Mouse (Mus musculus) liver, embryonic 15.5 days (tissue): ENCODE measurements around the gene Cul3. TPM values are rescaled to one million over a fixed set of nuclear protein-coding genes. Genes with fewer than 3 reads are reported as not detected.
"Not testable (repeated sequence)": the region's sequence is repeated elsewhere in the genome, so short reads cannot be mapped to it uniquely, and the experiment has no call there.

ENCODE experiments used
- ATAC-seq: fragments of 200-750 bp; cut with Nextera tagmentation; 2 replicates; pipeline ENCODE4 v1.8.0; 2017; ENCODE audit warnings: moderate number of reproducible peaks, mild to moderate bottlenecking, moderate library complexity; ENCODE audit not compliant: insufficient read depth
- H3K27ac ChIP-seq: fragments of 300-500 bp; sonication (generic); replicated peaks from 2 replicates; pipeline ENCODE4 v1.5.1; 2015; ENCODE audit warnings: mild to moderate bottlenecking, inconsistent platforms
- H3K27me3 ChIP-seq: fragments of 300-500 bp; sonication (generic); 2 replicates; pipeline ENCODE4 v1.6.1; 2015; ENCODE audit warnings: mild to moderate bottlenecking, inconsistent platforms
- H3K36me3 ChIP-seq: fragments of 300-500 bp; sonication (generic); replicated peaks from 2 replicates; pipeline ENCODE4 v1.6.1; 2015; ENCODE audit warnings: moderate library complexity, mild to moderate bottlenecking, inconsistent platforms
- H3K4me1 ChIP-seq: fragments of 300-500 bp; sonication (generic); replicated peaks from 2 replicates; pipeline ENCODE4 v1.6.1; 2015; ENCODE audit warnings: inconsistent platforms
- H3K4me2 ChIP-seq: fragments of 300-500 bp; sonication (generic); 2 replicates; pipeline ENCODE4 v1.6.1; 2015; ENCODE audit warnings: moderate library complexity, mild to moderate bottlenecking, inconsistent platforms
- H3K4me3 ChIP-seq: fragments of 300-500 bp; sonication (generic); replicated peaks from 2 replicates; pipeline ENCODE4 v1.5.1; 2015; ENCODE audit warnings: mild to moderate bottlenecking, inconsistent platforms
- H3K9ac ChIP-seq: fragments of 300-500 bp; sonication (generic); 2 replicates; pipeline ENCODE4 v1.6.1; 2015; ENCODE audit warnings: moderate library complexity, mild to moderate bottlenecking, inconsistent platforms
- H3K9me3 ChIP-seq: fragments of 300-500 bp; sonication (generic); replicated peaks from 2 replicates; pipeline ENCODE4 v1.6.1; 2016; ENCODE audit warnings: inconsistent platforms
- WGBS: fragments of 180-500 bp; shearing (Covaris S2); methylation state at CpG from one replicate; pipeline ENCODE4 v1.1.7; 2015; ENCODE audit warnings: mixed read lengths; ENCODE audit not compliant: insufficient replicate concordance; 5-methylcytosine and 5-hydroxymethylcytosine counted together
- polyA plus RNA-seq: library from polyadenylated mRNA; unstranded; fragments of >200 nt; fragmentation: Nextera tagmentation; extraction: Ambion mirVana; gene quantifications from 2 replicates; pipeline ENCODE4 v1.2.1, GENCODE M21; 2015

The Cul3 gene
- polyA plus RNA-seq, 1 experiment from 2014 or later = 13.1 TPM

DNA sequence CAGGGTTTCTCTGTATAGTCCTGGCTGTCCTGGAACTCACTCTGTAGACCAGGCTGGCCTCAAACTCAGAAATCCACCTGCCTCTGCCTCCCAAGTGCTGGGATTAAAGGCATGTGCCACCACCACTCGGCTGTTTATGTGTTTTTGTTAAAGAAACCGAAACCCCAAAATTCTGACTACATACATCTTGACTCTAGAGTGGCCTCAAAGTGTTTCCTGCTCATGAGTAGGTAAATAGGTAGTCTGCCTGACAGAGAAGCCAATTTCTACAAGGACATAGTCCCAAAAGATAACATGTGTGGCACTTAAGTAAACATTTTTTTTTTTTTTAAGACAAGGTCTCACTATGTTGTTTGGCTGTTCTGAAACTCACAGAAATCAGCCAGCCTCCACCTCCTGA lies 21.5 kb upstream of the Cul3 start:
- not testable (repeated sequence) for H3K4me1 ChIP-seq, ATAC-seq, H3K9ac ChIP-seq, H3K4me2 ChIP-seq, H3K9me3 ChIP-seq, H3K4me3 ChIP-seq, H3K27me3 ChIP-seq, H3K36me3 ChIP-seq, H3K27ac ChIP-seq
- WGBS = 50% methylated on average over 2 of the region's 2 CpGs

DNA sequence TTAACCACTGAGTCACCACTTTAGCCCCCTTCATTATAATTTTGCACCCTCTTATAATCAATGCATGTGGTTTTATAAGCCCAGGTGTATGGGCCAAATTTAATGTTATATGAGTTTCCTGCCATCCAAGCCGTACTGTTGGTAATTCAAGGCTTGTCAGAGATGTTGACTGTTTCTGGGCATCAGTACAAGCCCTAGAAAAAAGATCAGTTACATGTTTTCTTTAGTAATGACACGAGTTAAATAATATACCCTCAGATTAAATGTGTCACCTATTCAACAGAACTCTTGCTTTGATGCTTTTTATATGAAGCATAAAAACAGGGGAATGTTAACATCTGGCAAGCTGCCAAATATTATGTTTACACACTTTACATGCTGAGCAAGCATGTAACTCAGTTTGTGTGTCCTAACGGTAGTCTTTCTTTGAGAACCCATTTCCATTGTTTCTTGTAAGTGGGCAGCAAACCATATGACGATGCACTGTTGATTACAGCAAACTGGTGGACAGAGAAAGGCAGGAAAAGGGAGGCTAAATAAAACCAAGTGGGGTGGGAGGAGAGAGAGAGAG lies 19.8 kb upstream of the Cul3 start:
- WGBS = 47% methylated on average over 4 of the region's 4 CpGs
- Histone ChIP-seq H3K27me3 (no peaks in the 10 kb centered on the region), H3K9ac (no peak overlapping the region), H3K4me2 (no peak overlapping the region), H3K9me3 (no peaks in the 10 kb centered on the region), H3K36me3 (no peaks in the 10 kb centered on the region), H3K27ac (no peak overlapping the region), H3K4me3 (no peak overlapping the region), H3K4me1 (no peaks in the 10 kb centered on the region)
- no peak for ATAC-seq

GRCm38 (mm10) chr1:80340061-80340435 lies 232 bp downstream of the Cul3 start:
- Histone ChIP-seq H3K36me3 (no peaks in the 10 kb centered on the region), H3K4me1 (peaks cover 29% of the 10 kb centered on the region), H3K4me2 (peak overlapping the region; percentile 82), H3K27me3 (no peaks in the 10 kb centered on the region), H3K9me3 (no peaks in the 10 kb centered on the region), H3K27ac (peak overlapping the region; percentile 96), H3K9ac (peak overlapping the region; percentile 97), H3K4me3 (peak overlapping the region; percentile 98)
- peak; percentile 38 for ATAC-seq
- under 1% methylated on average over 59 of the region's 59 CpGs for WGBS

DNA sequence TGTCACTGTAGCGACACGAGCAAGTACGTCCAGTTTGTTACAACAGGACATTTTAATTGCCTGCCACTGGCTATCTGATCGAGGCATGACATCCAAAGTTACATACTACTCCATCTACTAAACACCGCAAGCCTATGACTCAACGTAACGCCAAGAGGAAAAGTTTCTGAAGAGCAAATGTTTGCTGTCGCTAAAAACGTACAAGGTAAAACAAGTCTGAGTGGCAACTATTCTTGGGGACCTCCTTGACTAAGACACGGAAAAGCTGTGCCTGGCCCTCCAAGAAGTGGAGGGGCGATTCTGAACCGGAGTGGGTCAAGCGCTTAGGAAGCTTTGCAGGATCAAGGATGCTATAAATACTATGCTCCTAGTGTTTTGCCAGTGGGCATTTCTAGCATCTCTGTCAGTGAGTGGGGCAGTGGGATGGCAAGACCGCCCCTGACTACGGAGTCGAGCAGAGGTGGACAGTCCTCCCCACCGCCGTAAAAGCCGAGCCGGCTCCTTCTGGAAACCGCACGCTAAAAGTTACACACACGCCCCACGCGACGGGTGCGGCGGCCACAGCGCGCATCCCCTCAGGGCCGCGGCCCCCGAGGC lies 757 bp downstream of the Cul3 start:
- no peak for ATAC-seq
- Histone ChIP-seq H3K4me1 (peaks cover 32% of the 10 kb centered on the region), H3K27ac (peak overlapping the region; percentile 96), H3K36me3 (no peaks in the 10 kb centered on the region), H3K9me3 (no peaks in the 10 kb centered on the region), H3K4me2 (peak overlapping the region; percentile 82), H3K9ac (peak overlapping the region; percentile 97), H3K27me3 (no peaks in the 10 kb centered on the region), H3K4me3 (peak overlapping the region; percentile 98)
- WGBS = under 1% methylated on average over 33 of the region's 33 CpGs

DNA sequence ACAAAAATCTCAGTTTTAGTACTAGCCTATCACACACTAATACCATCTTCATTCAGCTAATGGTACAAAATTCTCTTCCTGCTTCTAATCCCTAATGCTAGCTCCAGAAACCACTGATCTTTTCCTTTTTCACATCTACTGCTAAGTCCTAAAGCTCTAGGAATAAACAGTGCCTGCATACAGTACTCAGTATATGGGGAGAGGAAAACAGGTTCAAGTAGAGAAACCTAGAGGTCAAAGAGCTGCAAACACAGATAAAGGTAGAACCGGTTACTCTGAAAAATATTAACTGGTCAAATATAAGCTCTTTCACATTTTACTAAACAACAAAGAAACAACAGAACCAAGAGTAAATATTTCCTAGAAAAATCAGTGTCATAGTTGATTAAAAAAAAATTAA lies 1.9 kb downstream of the Cul3 start:
- Histone ChIP-seq H3K36me3 (no peaks in the 10 kb centered on the region), H3K4me2 (peak overlapping the region; percentile 82), H3K4me3 (peak overlapping the region; percentile 98), H3K27ac (0 out of 2 replicates have a peak overlapping the region, but pooled peaks have one; percentile 51), H3K9me3 (no peaks in the 10 kb centered on the region), H3K27me3 (no peaks in the 10 kb centered on the region), H3K9ac (0 out of 2 replicates have a peak overlapping the region, but pooled peaks have one; percentile 97), H3K4me1 (peaks cover 42% of the 10 kb centered on the region)
- ATAC-seq = no peak
- WGBS = 8% methylated on average over 1 of the region's 1 CpGs

DNA sequence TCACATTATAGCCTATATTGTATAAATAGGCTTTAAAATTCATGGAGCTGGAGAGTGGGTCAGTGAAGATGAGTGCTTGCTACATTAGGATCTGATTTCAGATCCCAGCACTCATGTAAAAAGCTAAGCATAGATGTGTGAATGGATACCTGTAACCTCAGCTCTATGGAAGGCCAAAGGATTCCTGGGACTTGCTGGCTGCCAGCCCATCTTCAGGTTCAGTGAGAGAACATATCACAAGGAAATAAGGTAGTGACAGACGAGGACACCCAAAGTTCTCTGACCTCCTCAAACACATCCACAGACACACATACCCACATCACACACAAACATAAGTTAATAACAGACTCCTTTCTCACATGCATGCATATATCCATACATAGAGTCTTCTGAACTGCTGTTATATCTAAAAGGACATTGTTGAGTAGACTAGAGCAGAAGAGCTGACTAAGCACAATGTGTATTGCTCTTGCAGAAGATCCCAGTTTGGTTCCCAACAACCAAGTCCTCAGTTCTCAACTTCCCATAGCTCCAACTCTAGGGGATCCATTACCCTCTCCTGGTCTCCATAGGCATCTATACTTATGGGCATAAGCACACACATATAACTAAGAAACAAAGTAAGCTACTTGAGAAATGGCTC lies 4.4 kb downstream of the Cul3 start:
- 74% methylated on average over 1 of the region's 1 CpGs for WGBS
- H3K27me3 ChIP-seq = no peaks in the 10 kb centered on the region
- H3K4me3 ChIP-seq = no peak overlapping the region
- H3K4me1 ChIP-seq = peaks cover 44% of the 10 kb centered on the region
- ATAC-seq = no peak
- no peaks in the 10 kb centered on the region for H3K36me3 ChIP-seq
- no peak overlapping the region for H3K9ac ChIP-seq
- no peaks in the 10 kb centered on the region for H3K9me3 ChIP-seq
- no peak overlapping the region; the same call in 1 of the 2 replicates for H3K4me2 ChIP-seq
- no peak overlapping the region for H3K27ac ChIP-seq

DNA sequence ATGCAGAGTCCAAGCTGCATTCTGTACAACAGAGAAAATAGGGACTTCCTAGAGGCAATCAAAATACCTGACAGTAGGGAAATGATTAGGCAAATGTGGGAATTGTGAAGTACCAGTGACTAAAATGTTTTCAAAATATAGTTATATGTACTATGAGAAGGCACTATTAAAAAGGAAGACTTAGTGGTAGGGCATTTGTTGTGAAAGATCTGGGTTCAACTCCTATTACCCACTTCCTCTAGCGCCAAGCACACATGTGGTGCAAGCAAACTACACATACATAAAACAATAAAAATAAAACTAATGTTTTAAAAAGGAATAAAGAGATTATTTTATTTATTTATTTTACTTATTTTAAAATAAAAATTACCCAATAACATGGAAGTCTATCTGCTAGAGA lies 5.2 kb downstream of the Cul3 start:
- H3K4me2 ChIP-seq = no peak overlapping the region
- peaks cover 49% of the 10 kb centered on the region for H3K4me1 ChIP-seq
- 81% methylated on average over 1 of the region's 1 CpGs for WGBS

DNA sequence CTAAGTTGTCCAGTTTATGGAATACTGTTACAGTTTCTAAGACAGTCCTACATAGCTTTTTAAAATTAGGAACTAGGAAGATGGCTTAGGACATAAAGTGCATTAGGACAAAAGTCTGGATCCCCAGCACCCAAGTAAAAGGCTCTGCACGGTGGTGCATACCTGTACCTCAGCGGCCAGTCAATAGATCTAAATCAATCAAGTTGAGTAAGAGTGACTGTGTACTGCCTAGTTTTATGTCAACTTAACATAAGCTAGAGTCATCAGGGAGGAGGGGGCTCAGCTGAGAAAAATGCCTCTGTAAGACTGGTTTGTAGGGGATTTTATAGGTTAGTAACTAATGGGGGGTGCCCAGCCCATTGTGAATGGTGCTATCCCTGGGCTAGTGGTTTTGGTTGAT lies 9.3 kb downstream of the Cul3 start:
- no peak; the same call in 1 of the 2 replicates for ATAC-seq
- H3K4me1 ChIP-seq = peaks cover 49% of the 10 kb centered on the region
- H3K9me3 ChIP-seq = no peaks in the 10 kb centered on the region
- H3K36me3 ChIP-seq = no peaks in the 10 kb centered on the region
- no peaks in the 10 kb centered on the region for H3K27me3 ChIP-seq
- H3K4me3 ChIP-seq = no peak overlapping the region
- H3K4me2 ChIP-seq = peak overlapping the region; percentile 7; the same call in 1 of the 2 replicates
- peak overlapping the region; percentile 53 for H3K27ac ChIP-seq
- no peak overlapping the region for H3K9ac ChIP-seq
- 76% methylated on average over 2 of the region's 2 CpGs for WGBS

More for the DNA sequence above, 5.2 kb downstream of the Cul3 start:
- Histone ChIP-seq H3K27me3 (no peaks in the 10 kb centered on the region), H3K9me3 (no peaks in the 10 kb centered on the region), H3K9ac (no peak overlapping the region), H3K36me3 (no peaks in the 10 kb centered on the region), H3K27ac (no peak overlapping the region), H3K4me3 (no peak overlapping the region)
- ATAC-seq = no peak

DNA sequence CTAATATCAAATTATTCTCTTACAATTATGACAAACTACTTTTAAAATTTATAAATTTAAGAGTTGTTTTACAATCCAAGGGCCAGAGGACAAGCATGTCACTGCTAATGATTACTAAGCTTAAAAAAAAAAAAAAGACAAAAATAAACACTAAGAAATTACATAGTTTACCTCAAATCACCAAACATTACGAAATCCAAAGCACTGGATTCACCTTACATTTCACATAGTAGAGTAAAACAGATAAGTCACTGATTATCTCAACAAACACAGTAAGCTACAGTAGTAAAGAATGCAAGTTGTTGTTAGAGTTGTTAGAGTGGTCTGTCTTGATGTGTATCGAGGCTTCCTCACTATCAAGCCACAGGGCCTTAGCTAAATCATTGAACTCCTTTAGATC lies 14.5 kb downstream of the Cul3 start:
- ATAC-seq = no peak
- Histone ChIP-seq H3K27ac (no peak overlapping the region), H3K9ac (no peak overlapping the region), H3K4me1 (peaks cover 26% of the 10 kb centered on the region), H3K4me3 (no peak overlapping the region), H3K4me2 (no peak overlapping the region), H3K36me3 (peaks cover 4% of the 10 kb centered on the region; the same call in 1 of the 2 replicates), H3K9me3 (no peaks in the 10 kb centered on the region), H3K27me3 (no peaks in the 10 kb centered on the region)
- 47% methylated on average over 2 of the region's 2 CpGs for WGBS

- Histone ChIP-seq H3K9ac (no peak overlapping the region), H3K4me2 (no peak overlapping the region), H3K4me3 (no peak overlapping the region), H3K9me3 (no peaks in the 10 kb centered on the region), H3K27ac (no peak overlapping the region), H3K27me3 (no peaks in the 10 kb centered on the region), H3K4me1 (peaks cover 20% of the 10 kb centered on the region), H3K36me3 (peaks cover 4% of the 10 kb centered on the region; the same call in 1 of the 2 replicates)
- no peak for ATAC-seq
These were observed 15.9 kb downstream of the Cul3 start for GRCm38 (mm10) chr1:80324370-80324769.

DNA sequence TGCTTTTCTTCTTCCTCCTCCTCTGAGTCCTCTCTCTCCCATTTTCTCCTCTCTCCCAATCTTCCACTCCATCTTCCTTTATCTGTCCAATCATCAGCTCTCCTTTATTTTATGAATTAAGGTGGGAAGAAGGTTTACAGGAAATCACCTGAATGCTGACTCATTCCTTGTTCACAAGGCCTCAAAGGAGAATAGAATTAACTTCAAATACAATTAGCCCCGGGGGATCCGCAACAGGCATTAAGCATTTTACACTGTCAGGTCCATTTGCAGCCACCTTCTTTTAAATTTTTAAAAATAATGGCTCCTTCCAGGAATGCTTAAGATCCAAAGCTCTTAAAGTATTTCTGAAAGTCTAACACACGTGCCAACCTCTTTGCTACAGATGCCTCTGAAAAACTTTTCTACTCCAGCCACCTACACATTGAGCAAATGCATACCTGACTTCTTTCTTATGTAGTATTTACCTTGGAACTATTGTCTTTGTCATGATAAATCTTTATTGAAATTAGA lies 24.7 kb downstream of the Cul3 start:
- 0 out of 2 replicates have a peak, but pooled peaks cover 2% of the 10 kb centered on the region for H3K36me3 ChIP-seq
- WGBS = 80% methylated on average over 3 of the region's 3 CpGs
- ATAC-seq = no peak
- H3K9me3 ChIP-seq = no peaks in the 10 kb centered on the region
- no peak overlapping the region for H3K4me3 ChIP-seq
- H3K4me1 ChIP-seq = no peaks in the 10 kb centered on the region
- H3K27me3 ChIP-seq = no peaks in the 10 kb centered on the region
- no peak overlapping the region for H3K9ac ChIP-seq
- no peak overlapping the region for H3K4me2 ChIP-seq
- no peak overlapping the region for H3K27ac ChIP-seq
